Mouse (Mus musculus) midbrain, embryonic 15.5 days (tissue): ENCODE results near the gene Abraxas1. TPM values are rescaled to one million over a fixed set of nuclear protein-coding genes. Genes with fewer than 3 reads are reported as not detected.

Experiments
- ATAC-seq: fragments of 200-750 bp; cut with Nextera tagmentation; replicated peaks from 2 replicates; pipeline ENCODE4 v1.8.0; 2017; ENCODE audit warnings: moderate TSS enrichment
- H3K27ac ChIP-seq: fragments of 300-500 bp; sonication (generic); 2 replicates; pipeline ENCODE4 v1.5.1; 2015; ENCODE audit warnings: mild to moderate bottlenecking, inconsistent platforms
- H3K27me3 ChIP-seq: fragments of 300-500 bp; sonication (generic); replicated peaks from 2 replicates; pipeline ENCODE4 v1.6.1; 2015; ENCODE audit warnings: inconsistent platforms
- H3K36me3 ChIP-seq: fragments of 300-500 bp; sonication (generic); replicated peaks from 2 replicates; pipeline ENCODE4 v1.6.1; 2015; ENCODE audit warnings: inconsistent platforms
- H3K4me1 ChIP-seq: fragments of 300-500 bp; sonication (generic); 2 replicates; pipeline ENCODE4 v1.6.1; 2015; ENCODE audit warnings: inconsistent platforms
- H3K4me2 ChIP-seq: fragments of 300-500 bp; sonication (generic); 2 replicates; pipeline ENCODE4 v1.6.1; 2015; ENCODE audit warnings: inconsistent platforms, mild to moderate bottlenecking, moderate library complexity
- H3K4me3 ChIP-seq: fragments of 300-500 bp; sonication (generic); 2 replicates; pipeline ENCODE4 v1.5.1; 2015; ENCODE audit warnings: mild to moderate bottlenecking, inconsistent platforms
- H3K9ac ChIP-seq: fragments of 300-500 bp; sonication (generic); 2 replicates; pipeline ENCODE4 v1.6.1; 2015; ENCODE audit warnings: mild to moderate bottlenecking, inconsistent platforms
- H3K9me3 ChIP-seq: fragments of 300-500 bp; sonication (generic); 2 replicates; pipeline ENCODE4 v1.6.1; 2016; ENCODE audit warnings: inconsistent platforms
- WGBS: fragments of 180-500 bp; shearing (Covaris S2); methylation state at CpG from one replicate; pipeline ENCODE4 v1.1.7; 2015; ENCODE audit warnings: mixed read lengths; 5-methylcytosine and 5-hydroxymethylcytosine counted together
- polyA plus RNA-seq: library from polyadenylated mRNA; unstranded; fragments of >200 nt; fragmentation: Nextera tagmentation; extraction: Ambion mirVana; gene quantifications from 2 replicates; pipeline ENCODE4 v1.2.1, GENCODE M21; 2015

Abraxas1 gene
- polyA plus RNA-seq, 1 experiment from 2014 or later: 13.2 TPM

GRCm38 (mm10) chr5:100819568-100820480 lies 941 bp downstream of the Abraxas1 start:
- Histone ChIP-seq H3K27ac (0 out of 2 replicates have a peak overlapping the region, but pooled peaks have one; percentile 82), H3K36me3 (no peaks in the 10 kb centered on the region), H3K9ac (peak overlapping the region; percentile 93), H3K27me3 (no peaks in the 10 kb centered on the region), H3K9me3 (no peaks in the 10 kb centered on the region), H3K4me3 (peak overlapping the region; percentile 89), H3K4me2 (peak overlapping the region; percentile 83), H3K4me1 (peaks cover 11% of the 10 kb centered on the region)
- ATAC-seq: no peak
- WGBS: 30% methylated on average over 16 of the region's 16 CpGs

- ATAC-seq: no peak
- Histone ChIP-seq H3K36me3 (no peaks in the 10 kb centered on the region), H3K9ac (no peak overlapping the region), H3K4me3 (no peak overlapping the region), H3K9me3 (no peaks in the 10 kb centered on the region), H3K27ac (no peak overlapping the region), H3K4me1 (peaks cover 11% of the 10 kb centered on the region), H3K27me3 (no peaks in the 10 kb centered on the region), H3K4me2 (no peak overlapping the region)
- 86% methylated on average over 4 of the region's 4 CpGs for WGBS
These were observed 2.4 kb downstream of the Abraxas1 start for GRCm38 (mm10) chr5:100818341-100818740.

GRCm38 (mm10) chr5:100798165-100798860 lies 22.5 kb downstream of the Abraxas1 start, which contains the start of the genes Helq and Mrps18c:
Gene Helq (minus strand): TSS chr5:100798598.
Gene Mrps18c (plus strand): TSS chr5:100798627.
- H3K36me3 ChIP-seq: peaks cover 23% of the 10 kb centered on the region; the same call in 1 of the 2 replicates
- peak; percentile 99 for ATAC-seq
- peak within 1 kb of the TSS; percentile 62 for H3K4me3 ChIP-seq
- peak within 1 kb of the TSS; percentile 75 for H3K4me2 ChIP-seq
- H3K27ac ChIP-seq: peak within 1 kb of the TSS; percentile 68; the same call in 1 of the 2 replicates
- no peaks in the 10 kb centered on the region for H3K9me3 ChIP-seq
- H3K27me3 ChIP-seq: no peaks in the 10 kb centered on the region
- WGBS: under 1% methylated on average over 67 of the region's 67 CpGs
- peaks cover 22% of the 10 kb centered on the region for H3K4me1 ChIP-seq
- H3K9ac ChIP-seq: peak within 1 kb of the TSS; percentile 82

DNA sequence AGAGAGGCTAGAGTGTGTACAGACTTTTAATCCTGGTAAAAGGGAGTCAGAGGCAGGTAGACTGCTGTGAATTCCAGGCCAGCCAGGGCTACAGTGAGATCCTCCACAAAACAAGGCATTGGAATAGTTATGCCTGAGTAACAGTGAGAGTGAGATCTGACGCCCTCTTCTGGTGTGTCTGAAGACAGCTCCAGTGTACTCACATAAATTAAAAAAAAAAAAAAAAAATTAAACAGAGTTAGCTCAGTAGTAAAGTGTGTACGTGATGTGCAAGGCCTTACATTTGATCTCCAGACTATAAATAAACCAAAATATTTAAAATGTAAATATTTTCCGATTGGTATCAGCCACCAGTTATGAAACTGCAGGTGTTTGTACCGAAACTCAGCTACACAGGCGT lies 26.7 kb downstream of the Abraxas1 start:
- H3K4me2 ChIP-seq: no peak overlapping the region
- H3K36me3 ChIP-seq: peaks cover 49% of the 10 kb centered on the region; the same call in 1 of the 2 replicates
- WGBS: 82% methylated on average over 5 of the region's 5 CpGs
- H3K27ac ChIP-seq: no peak overlapping the region
- no peak overlapping the region for H3K9ac ChIP-seq
- ATAC-seq: no peak
- H3K9me3 ChIP-seq: no peaks in the 10 kb centered on the region
- H3K27me3 ChIP-seq: no peaks in the 10 kb centered on the region
- peaks cover 16% of the 10 kb centered on the region for H3K4me1 ChIP-seq
- H3K4me3 ChIP-seq: no peak overlapping the region

DNA sequence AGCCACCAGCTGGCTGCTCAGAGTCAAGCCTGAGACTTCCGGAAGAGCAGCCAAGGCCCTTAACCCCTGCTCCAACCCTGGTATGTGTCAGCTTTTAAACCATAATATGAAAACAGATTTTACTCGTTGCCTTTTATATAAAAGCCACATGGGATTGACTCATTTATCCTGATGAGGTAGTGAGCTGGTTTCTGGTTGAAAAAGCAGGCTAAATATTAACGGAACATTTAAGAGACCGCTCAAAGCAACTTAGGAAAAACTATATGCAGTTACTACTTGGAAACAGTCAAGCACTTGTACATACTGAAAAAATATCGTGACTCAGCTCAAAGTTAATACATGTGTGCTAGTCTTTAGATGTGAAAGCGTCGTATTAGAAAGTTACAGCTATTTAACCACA lies 28.5 kb downstream of the Abraxas1 start:
- 91% methylated on average over 7 of the region's 7 CpGs for WGBS
- ATAC-seq: no peak
- Histone ChIP-seq H3K4me1 (peaks cover 9% of the 10 kb centered on the region), H3K4me2 (no peak overlapping the region), H3K9ac (no peak overlapping the region), H3K36me3 (peaks cover 60% of the 10 kb centered on the region; the same call in 1 of the 2 replicates), H3K9me3 (no peaks in the 10 kb centered on the region), H3K27me3 (no peaks in the 10 kb centered on the region), H3K27ac (no peak overlapping the region), H3K4me3 (no peak overlapping the region)

DNA sequence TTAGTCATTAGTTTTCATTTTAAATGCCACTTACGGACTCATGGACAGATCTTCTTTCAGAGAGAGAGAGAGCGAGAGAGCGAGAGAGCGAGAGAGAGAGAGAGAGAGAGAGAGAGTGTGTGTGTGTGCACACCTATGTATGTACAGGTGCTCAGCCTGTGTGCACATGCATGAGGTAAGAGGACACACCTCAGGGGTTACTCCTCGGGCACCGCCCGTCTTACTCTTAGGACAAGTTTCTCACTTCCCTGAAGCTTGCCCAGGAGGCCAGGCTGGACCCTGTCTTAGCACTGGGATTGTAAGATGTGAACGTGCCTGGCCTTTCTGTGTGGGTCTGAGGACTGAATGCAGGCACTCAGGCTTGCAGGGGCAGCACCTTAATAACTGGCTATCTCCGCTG lies 33.2 kb downstream of the Abraxas1 start:
- Histone ChIP-seq H3K9ac (no peak overlapping the region), H3K4me1 (no peaks in the 10 kb centered on the region), H3K27me3 (no peaks in the 10 kb centered on the region), H3K9me3 (no peaks in the 10 kb centered on the region), H3K36me3 (peaks cover 68% of the 10 kb centered on the region; the same call in 1 of the 2 replicates), H3K4me3 (no peak overlapping the region), H3K4me2 (no peak overlapping the region), H3K27ac (no peak overlapping the region)
- no peak for ATAC-seq
- WGBS: 89% methylated on average over 9 of the region's 9 CpGs

- Histone ChIP-seq H3K36me3 (peaks cover 47% of the 10 kb centered on the region), H3K27me3 (no peaks in the 10 kb centered on the region), H3K4me2 (no peak overlapping the region), H3K9me3 (no peaks in the 10 kb centered on the region), H3K4me1 (no peaks in the 10 kb centered on the region), H3K27ac (no peak overlapping the region), H3K9ac (no peak overlapping the region), H3K4me3 (no peak overlapping the region)
- ATAC-seq: no peak
- 96% methylated on average over 13 of the region's 13 CpGs for WGBS
These were observed 41.8 kb downstream of the Abraxas1 start for GRCm38 (mm10) chr5:100779002-100779401.

GRCm38 (mm10) chr5:100776900-100777299 lies 43.9 kb downstream of the Abraxas1 start:
- no peaks in the 10 kb centered on the region for H3K27me3 ChIP-seq
- no peak overlapping the region for H3K4me2 ChIP-seq
- H3K9ac ChIP-seq: no peak overlapping the region
- no peaks in the 10 kb centered on the region for H3K9me3 ChIP-seq
- WGBS: 94% methylated on average over 5 of the region's 5 CpGs
- ATAC-seq: no peak
- peaks cover 44% of the 10 kb centered on the region for H3K36me3 ChIP-seq
- H3K4me3 ChIP-seq: no peak overlapping the region
- no peak overlapping the region for H3K27ac ChIP-seq
- no peaks in the 10 kb centered on the region for H3K4me1 ChIP-seq

GRCm38 (mm10) chr5:100775778-100776404 lies 44.9 kb downstream of the Abraxas1 start:
- Histone ChIP-seq H3K4me3 (no peak overlapping the region), H3K4me2 (no peak overlapping the region), H3K36me3 (peaks cover 53% of the 10 kb centered on the region), H3K9me3 (no peaks in the 10 kb centered on the region), H3K27ac (no peak overlapping the region), H3K4me1 (no peaks in the 10 kb centered on the region), H3K27me3 (no peaks in the 10 kb centered on the region), H3K9ac (no peak overlapping the region)
- ATAC-seq: no peak
- 94% methylated on average over 13 of the region's 13 CpGs for WGBS

GRCm38 (mm10) chr5:100771575-100771974 lies 49.2 kb downstream of the Abraxas1 start:
- Histone ChIP-seq H3K4me1 (no peaks in the 10 kb centered on the region), H3K9me3 (no peaks in the 10 kb centered on the region), H3K27me3 (no peaks in the 10 kb centered on the region), H3K9ac (no peak overlapping the region), H3K4me2 (no peak overlapping the region), H3K36me3 (peaks cover 69% of the 10 kb centered on the region), H3K27ac (no peak overlapping the region), H3K4me3 (no peak overlapping the region)
- 92% methylated on average over 4 of the region's 4 CpGs for WGBS
- no peak for ATAC-seq

- Histone ChIP-seq H3K4me2 (no peak overlapping the region), H3K9ac (no peak overlapping the region), H3K27ac (no peak overlapping the region), H3K4me1 (no peaks in the 10 kb centered on the region), H3K27me3 (no peaks in the 10 kb centered on the region), H3K4me3 (no peak overlapping the region), H3K9me3 (no peaks in the 10 kb centered on the region), H3K36me3 (peaks cover 74% of the 10 kb centered on the region)
- ATAC-seq: no peak
- WGBS: 93% methylated on average over 7 of the region's 7 CpGs
These were observed 54.7 kb downstream of the Abraxas1 start for GRCm38 (mm10) chr5:100766026-100766425.

DNA sequence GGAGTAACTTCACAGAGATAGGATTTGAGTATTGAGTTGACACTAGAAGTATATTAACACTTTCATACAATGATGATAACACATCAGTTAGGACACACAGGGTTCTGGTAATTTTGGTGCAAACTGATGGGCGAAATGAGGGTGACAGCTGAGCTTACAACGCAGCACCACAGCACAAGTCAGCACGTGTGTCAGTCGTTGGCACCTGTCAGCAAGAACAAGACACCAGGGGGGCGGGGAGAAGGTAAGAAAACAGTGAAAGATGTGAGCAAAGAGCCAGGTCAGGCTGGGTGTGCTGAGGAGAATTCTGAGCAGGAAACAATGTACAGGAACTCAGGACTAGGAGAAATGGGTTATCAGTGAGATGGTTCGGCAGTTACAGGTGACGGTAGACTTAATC lies 59.0 kb downstream of the Abraxas1 start:
- Histone ChIP-seq H3K27me3 (no peaks in the 10 kb centered on the region), H3K9ac (no peak overlapping the region), H3K4me3 (no peak overlapping the region), H3K4me1 (no peaks in the 10 kb centered on the region), H3K9me3 (no peaks in the 10 kb centered on the region), H3K27ac (no peak overlapping the region), H3K36me3 (peaks cover 47% of the 10 kb centered on the region), H3K4me2 (no peak overlapping the region)
- WGBS: 93% methylated on average over 7 of the region's 7 CpGs
- no peak for ATAC-seq
